Mouse (Mus musculus) kidney, embryonic 14.5 days (tissue): ENCODE measurements at regions not wholly inside any gene's neighbourhood (a gene's known extent, or its start where the extent isn't known, plus 50 kb on each side); places are given as distances from the start of the nearest gene placed in this dataset.

Experiments
- ATAC-seq: fragments of 200-750 bp; cut with Nextera tagmentation; 2 replicates; pipeline ENCODE4 v1.8.0; 2017; ENCODE audit warnings: moderate number of reproducible peaks, mild to moderate bottlenecking, moderate TSS enrichment, moderate library complexity; ENCODE audit not compliant: low FRiP score, low TSS enrichment
- H3K27ac ChIP-seq: fragments of 300-500 bp; sonication (generic); 2 replicates; pipeline ENCODE4 v1.5.1; 2014; ENCODE audit warnings: low read depth, mild to moderate bottlenecking, low read length, moderate library complexity, mixed read lengths
- H3K27me3 ChIP-seq: fragments of 300-500 bp; sonication (generic); 2 replicates; pipeline ENCODE4 v1.6.1; 2014; ENCODE audit warnings: mild to moderate bottlenecking, low read length; ENCODE audit not compliant: control insufficient read depth, insufficient read depth
- H3K36me3 ChIP-seq: fragments of 300-500 bp; sonication (generic); 2 replicates; pipeline ENCODE4 v1.6.1; 2014; ENCODE audit warnings: low read length, mixed read lengths; ENCODE audit not compliant: control insufficient read depth, insufficient read depth
- H3K4me1 ChIP-seq: fragments of 300-500 bp; sonication (generic); 2 replicates; pipeline ENCODE4 v1.6.1; 2014; ENCODE audit warnings: low read length, mixed read lengths; ENCODE audit not compliant: control insufficient read depth, insufficient read depth
- H3K4me2 ChIP-seq: fragments of 300-500 bp; sonication (generic); replicated peaks from 2 replicates; pipeline ENCODE4 v1.6.1; 2014; ENCODE audit warnings: low read depth, mild to moderate bottlenecking, low read length
- H3K4me3 ChIP-seq: fragments of 300-500 bp; sonication (generic); 2 replicates; pipeline ENCODE4 v1.5.1; 2014; ENCODE audit warnings: mild to moderate bottlenecking, low read length
- H3K9ac ChIP-seq: fragments of 300-500 bp; sonication (generic); 2 replicates; pipeline ENCODE4 v1.6.1; 2014; ENCODE audit warnings: low read depth, mild to moderate bottlenecking, low read length, moderate library complexity
- H3K9me3 ChIP-seq: fragments of 300-500 bp; sonication (generic); 2 replicates; pipeline ENCODE4 v1.6.1; 2016; ENCODE audit warnings: low read length; ENCODE audit not compliant: control insufficient read depth
- WGBS: fragments of 180-500 bp; shearing (Covaris S2); extraction: QIAGEN DNeasy Blood & Tissue Kit; methylation state at CpG from one replicate; pipeline ENCODE4 v1.1.7; 2014; 5-methylcytosine and 5-hydroxymethylcytosine counted together

GRCm38 (mm10) chr5:111864606-111865005, 130.9 kb downstream of the Gm26897 start:
- Histone ChIP-seq H3K36me3 (no peaks in the 10 kb centered on the region), H3K4me3 (no peak overlapping the region), H3K27ac (no peak overlapping the region), H3K4me2 (no peak overlapping the region), H3K27me3 (0 out of 2 replicates have a peak, but pooled peaks cover 4% of the 10 kb centered on the region), H3K9me3 (no peaks in the 10 kb centered on the region), H3K9ac (no peak overlapping the region), H3K4me1 (no peaks in the 10 kb centered on the region)
- no peak for ATAC-seq
- 56% methylated on average over 13 of the region's 13 CpGs for WGBS

DNA sequence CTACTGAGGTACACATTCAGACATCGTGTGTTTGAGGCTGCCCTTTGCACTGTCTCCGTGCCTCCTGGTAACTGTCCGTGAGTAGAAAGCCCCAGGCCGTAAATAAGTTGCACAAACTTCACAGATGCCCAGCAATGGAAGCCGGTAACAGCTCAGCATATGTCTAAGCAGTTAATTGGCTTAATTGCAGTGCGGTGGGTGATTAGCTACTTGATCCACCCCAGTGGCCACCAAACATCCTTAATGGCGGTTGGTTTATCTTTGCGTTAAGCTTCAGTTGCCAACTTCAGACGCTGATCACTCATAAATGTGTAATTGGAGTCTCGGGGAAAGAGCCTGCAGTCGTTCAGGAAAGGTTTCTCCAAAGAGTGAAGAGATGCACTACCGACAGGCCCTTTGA, 135.3 kb downstream of the Gm26897 start:
- H3K27ac ChIP-seq, result no peak overlapping the region
- WGBS, result 20% methylated on average over 12 of the region's 12 CpGs
- H3K9ac ChIP-seq, result no peak overlapping the region
- no peaks in the 10 kb centered on the region for H3K4me1 ChIP-seq
- H3K4me3 ChIP-seq, result no peak overlapping the region
- H3K4me2 ChIP-seq, result no peak overlapping the region
- 0 out of 2 replicates have a peak, but pooled peaks cover 4% of the 10 kb centered on the region for H3K27me3 ChIP-seq
- no peak for ATAC-seq
- peaks cover 36% of the 10 kb centered on the region for H3K9me3 ChIP-seq
- no peaks in the 10 kb centered on the region for H3K36me3 ChIP-seq

DNA sequence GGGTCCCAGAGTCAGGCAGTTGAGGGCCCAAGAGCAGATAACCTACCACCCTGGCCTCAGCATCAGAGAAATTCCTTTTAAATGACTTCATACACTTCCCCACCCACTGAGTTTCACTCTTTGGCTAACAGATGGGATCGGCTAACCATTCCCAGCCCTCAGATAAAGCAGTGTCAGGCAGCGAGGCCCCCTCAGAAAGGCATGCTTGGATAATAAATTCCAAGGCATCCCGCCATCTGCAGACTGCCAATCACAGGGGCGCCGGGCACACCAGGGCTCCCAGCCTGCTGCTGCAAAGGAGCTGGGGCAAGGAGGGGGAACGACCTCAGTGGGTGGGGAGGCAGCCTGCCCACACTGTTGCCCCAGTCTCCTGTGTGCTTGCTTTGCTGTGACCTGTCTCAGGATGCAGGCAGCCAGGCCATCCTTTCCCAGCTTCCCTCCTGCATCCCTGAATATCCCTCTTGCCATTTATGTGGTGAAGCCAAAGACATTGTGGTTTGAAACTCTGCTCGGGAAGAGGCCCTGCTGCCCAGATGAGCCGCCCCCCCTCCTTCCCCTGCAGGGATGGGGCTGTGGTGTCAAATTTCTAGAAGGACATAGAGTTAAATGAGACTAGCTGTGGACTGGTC, 143.6 kb downstream of the Gm26897 start:
- 4% methylated on average over 8 of the region's 8 CpGs for WGBS
- no peaks in the 10 kb centered on the region for H3K27me3 ChIP-seq
- H3K4me3 ChIP-seq, result no peak overlapping the region
- no peak overlapping the region for H3K9ac ChIP-seq
- H3K4me1 ChIP-seq, result peaks cover 16% of the 10 kb centered on the region
- no peaks in the 10 kb centered on the region for H3K36me3 ChIP-seq
- peak; percentile 73 for ATAC-seq
- H3K27ac ChIP-seq, result peak overlapping the region; percentile 56; the same call in 1 of the 2 replicates
- peaks cover 20% of the 10 kb centered on the region for H3K9me3 ChIP-seq
- H3K4me2 ChIP-seq, result no peak overlapping the region

DNA sequence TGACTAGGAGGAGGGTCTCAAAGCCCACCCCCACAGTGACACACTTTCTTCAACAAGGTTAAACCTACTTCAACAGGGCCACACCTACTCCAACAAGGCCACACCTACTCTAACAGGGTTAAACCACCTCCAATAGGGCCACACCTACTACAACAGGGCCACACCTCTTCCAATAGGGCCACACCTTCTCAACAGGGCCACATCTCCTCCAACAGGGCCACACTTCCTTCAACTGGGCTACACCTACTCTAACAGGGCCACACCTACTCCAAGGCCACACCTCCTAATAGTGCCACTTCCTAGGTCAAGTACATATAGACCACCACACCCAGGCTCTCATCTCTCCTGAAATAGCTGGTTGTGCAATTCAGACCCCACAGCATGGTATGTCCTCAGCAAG, 145.3 kb downstream of the Gm26897 start:
- no peak for ATAC-seq

GRCm38 (mm10) chr5:111880268-111880667, 146.5 kb downstream of the Gm26897 start:
- Histone ChIP-seq H3K4me3 (no peak overlapping the region), H3K4me2 (no peak overlapping the region), H3K27me3 (no peaks in the 10 kb centered on the region), H3K9me3 (no peaks in the 10 kb centered on the region), H3K36me3 (no peaks in the 10 kb centered on the region), H3K9ac (no peak overlapping the region), H3K27ac (no peak overlapping the region), H3K4me1 (peaks cover 16% of the 10 kb centered on the region)
- WGBS, result 68% methylated on average over 2 of the region's 2 CpGs
- ATAC-seq, result no peak

More for the DNA sequence above, 145.3 kb downstream of the Gm26897 start:
- Histone ChIP-seq H3K27ac (no peak overlapping the region), H3K4me1 (peaks cover 16% of the 10 kb centered on the region), H3K4me3 (no peak overlapping the region), H3K9ac (no peak overlapping the region), H3K27me3 (no peaks in the 10 kb centered on the region), H3K9me3 (peaks cover 2% of the 10 kb centered on the region; the same call in 1 of the 2 replicates), H3K36me3 (no peaks in the 10 kb centered on the region), H3K4me2 (no peak overlapping the region)

- Histone ChIP-seq H3K36me3 (no peaks in the 10 kb centered on the region), H3K9ac (no peak overlapping the region), H3K4me3 (no peak overlapping the region), H3K4me2 (no peak overlapping the region), H3K27me3 (no peaks in the 10 kb centered on the region), H3K4me1 (peaks cover 16% of the 10 kb centered on the region), H3K27ac (no peak overlapping the region), H3K9me3 (no peaks in the 10 kb centered on the region)
- ATAC-seq, result no peak
- 47% methylated on average over 5 of the region's 5 CpGs for WGBS
These were observed 147.8 kb downstream of the Gm26897 start for GRCm38 (mm10) chr5:111881517-111881916.

DNA sequence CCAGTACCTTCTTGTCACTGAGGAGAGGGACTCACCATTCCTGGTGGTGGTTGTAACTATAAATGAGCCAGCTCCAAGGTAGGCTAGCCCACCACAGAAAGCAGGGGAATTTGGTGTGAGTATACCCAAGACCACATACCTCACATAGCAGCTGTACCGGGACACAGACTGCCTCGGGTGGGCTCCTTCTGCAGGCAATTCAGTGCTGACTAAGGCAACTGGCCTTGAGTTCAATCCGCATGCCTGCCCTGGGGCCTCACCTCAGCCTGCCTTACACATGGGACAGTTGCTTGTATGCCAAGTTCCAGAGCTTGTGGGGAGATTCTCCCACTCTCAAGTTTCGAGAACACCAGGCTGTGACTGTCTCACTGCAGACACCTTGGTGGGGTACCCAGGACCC, 153.6 kb downstream of the Gm26897 start:
- Histone ChIP-seq H3K9ac (no peak overlapping the region), H3K27ac (no peak overlapping the region), H3K4me1 (peaks cover 14% of the 10 kb centered on the region), H3K9me3 (no peaks in the 10 kb centered on the region), H3K27me3 (peaks cover 6% of the 10 kb centered on the region; the same call in 1 of the 2 replicates), H3K4me2 (no peak overlapping the region), H3K4me3 (no peak overlapping the region), H3K36me3 (no peaks in the 10 kb centered on the region)
- WGBS, result 63% methylated on average over 4 of the region's 4 CpGs
- no peak for ATAC-seq

DNA sequence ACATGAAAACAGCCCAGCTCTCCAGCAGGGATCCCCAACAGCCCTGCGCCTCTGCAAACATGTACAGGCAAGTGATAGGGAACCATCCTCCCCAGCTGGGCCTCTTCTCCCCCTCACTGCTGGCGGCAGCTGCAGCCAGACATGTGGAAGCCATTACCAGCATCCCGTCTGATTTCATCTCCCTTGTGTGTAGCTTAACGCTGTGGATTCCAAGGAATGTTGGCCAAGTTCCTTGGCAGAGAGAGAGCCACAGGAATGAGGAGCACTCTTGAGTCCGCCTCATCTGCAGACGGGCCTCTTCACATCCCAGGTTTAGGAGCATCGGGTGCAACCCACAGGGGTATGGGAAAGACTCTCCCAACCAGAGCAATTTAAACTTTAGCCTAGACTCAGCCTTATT, 157.1 kb downstream of the Gm26897 start:
- Histone ChIP-seq H3K27ac (peak overlapping the region; percentile 64; the same call in 1 of the 2 replicates), H3K4me3 (no peak overlapping the region), H3K9me3 (no peaks in the 10 kb centered on the region), H3K4me1 (peaks cover 28% of the 10 kb centered on the region), H3K36me3 (no peaks in the 10 kb centered on the region), H3K27me3 (peaks cover 19% of the 10 kb centered on the region; the same call in 1 of the 2 replicates), H3K4me2 (no peak overlapping the region), H3K9ac (no peak overlapping the region)
- 41% methylated on average over 7 of the region's 7 CpGs for WGBS
- no peak; the same call in 1 of the 2 replicates for ATAC-seq

DNA sequence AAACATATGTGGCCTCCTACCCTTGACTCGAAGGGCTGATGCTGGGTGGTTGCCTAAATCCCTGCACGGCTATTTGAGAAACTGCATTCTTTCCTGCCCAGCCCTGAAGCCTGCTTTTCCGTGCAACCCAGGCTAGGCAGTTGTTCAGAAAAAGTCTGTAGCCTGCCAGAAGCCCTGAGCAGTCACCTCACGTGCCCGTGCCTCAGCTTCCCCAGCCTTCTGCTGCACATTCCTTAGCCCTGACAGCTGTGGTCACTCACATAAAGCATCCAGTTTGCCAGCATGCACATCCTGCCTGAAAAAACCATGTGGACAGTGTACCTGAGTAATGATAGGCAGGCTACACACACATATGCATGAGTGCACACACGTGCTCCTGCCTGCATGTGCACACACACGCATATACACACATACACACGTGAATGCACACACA, 157.6 kb downstream of the Gm26897 start:
- no peak overlapping the region for H3K9ac ChIP-seq
- no peak overlapping the region for H3K4me2 ChIP-seq
- no peak for ATAC-seq
- no peaks in the 10 kb centered on the region for H3K9me3 ChIP-seq
- H3K27me3 ChIP-seq, result peaks cover 24% of the 10 kb centered on the region; the same call in 1 of the 2 replicates
- peaks cover 28% of the 10 kb centered on the region for H3K4me1 ChIP-seq
- H3K4me3 ChIP-seq, result no peak overlapping the region
- peak overlapping the region; percentile 64; the same call in 1 of the 2 replicates for H3K27ac ChIP-seq
- WGBS, result 71% methylated on average over 8 of the region's 8 CpGs
- no peaks in the 10 kb centered on the region for H3K36me3 ChIP-seq
